Mouse (Mus musculus) adrenal gland, adult (tissue): ENCODE measurements at regions not wholly inside any gene's neighbourhood (a gene's known extent, or its start where the extent isn't known, plus 50 kb on each side); places are given as distances from the start of the nearest gene placed in this dataset.
A peak's percentile ranks its signal among the peaks of the same experiment; 100 is the strongest.

Experiments
- DNase-seq, 2 experiments: peaks; one replicate each; pipeline ENCODE4 v3.0.0; 2022 to 2023; ENCODE audit warnings: low spot score in 1 of 2; ENCODE audit not compliant: inconsistent age in 2 of 2

GRCm38 (mm10) chr16:87083505-87083904 lies 270.5 kb upstream of the N6amt1 start:
- no peak for DNase-seq

GRCm38 (mm10) chr16:87077385-87077784 lies 276.6 kb upstream of the N6amt1 start:
- DNase-seq, result no peak

GRCm38 (mm10) chr16:87069294-87069693 lies 284.7 kb upstream of the N6amt1 start:
- no peak for DNase-seq

- peak in 1 of 2 experiments; percentile 40 for DNase-seq
These were observed 286.0 kb upstream of the N6amt1 start for GRCm38 (mm10) chr16:87067981-87068380.

- DNase-seq, result no peak
These were observed 286.5 kb upstream of the N6amt1 start for GRCm38 (mm10) chr16:87067523-87067922.

- DNase-seq, result no peak
These were observed 293.5 kb upstream of the N6amt1 start for GRCm38 (mm10) chr16:87060473-87060872.

GRCm38 (mm10) chr16:87049741-87050383 lies 304.1 kb upstream of the N6amt1 start:
- DNase-seq, result no peak

GRCm38 (mm10) chr16:87044773-87045561 lies 309.0 kb upstream of the N6amt1 start:
- no peak for DNase-seq

GRCm38 (mm10) chr16:87043689-87044088 lies 310.3 kb upstream of the N6amt1 start:
- DNase-seq, result no peak

GRCm38 (mm10) chr16:87040366-87040765 lies 313.6 kb upstream of the N6amt1 start:
- DNase-seq, result no peak

- no peak for DNase-seq
These were observed 314.1 kb upstream of the N6amt1 start for GRCm38 (mm10) chr16:87039861-87040260.

GRCm38 (mm10) chr16:87037061-87037460 lies 316.9 kb upstream of the N6amt1 start:
- no peak for DNase-seq

GRCm38 (mm10) chr16:87031836-87032235 lies 322.1 kb upstream of the N6amt1 start:
- no peak for DNase-seq

GRCm38 (mm10) chr16:87028516-87029145 lies 325.4 kb upstream of the N6amt1 start:
- DNase-seq, result no peak

GRCm38 (mm10) chr16:87027621-87028020 lies 326.4 kb upstream of the N6amt1 start:
- DNase-seq, result no peak

GRCm38 (mm10) chr16:87022041-87022440 lies 331.9 kb upstream of the N6amt1 start:
- DNase-seq, result peak in 1 of 2 experiments; percentile 26

GRCm38 (mm10) chr16:87017107-87017670 lies 336.8 kb upstream of the N6amt1 start:
- DNase-seq, result no peak

GRCm38 (mm10) chr16:87001579-87001978 lies 352.4 kb upstream of the N6amt1 start:
- no peak for DNase-seq

- peak in 1 of 2 experiments; percentile 11 for DNase-seq
These were observed 352.9 kb upstream of the N6amt1 start for GRCm38 (mm10) chr16:87001135-87001534.

GRCm38 (mm10) chr16:86971691-86972090 lies 382.3 kb upstream of the N6amt1 start:
- no peak for DNase-seq

- DNase-seq, result no peak
These were observed 404.3 kb upstream of the N6amt1 start for GRCm38 (mm10) chr16:86949681-86950080.
